Mouse (Mus musculus) ES-E14 (cell line): ENCODE results near the gene Pus7l. TPM values are rescaled to one million over a fixed set of nuclear protein-coding genes. Genes with fewer than 3 reads are reported as not detected.

ENCODE experiments used
- DNase-seq: peaks from one replicate; pipeline ENCODE4 v3.0.0-alpha.2; 2013; ENCODE audit warnings: low read depth, low spot score
- H3K27ac ChIP-seq: 2 replicates; pipeline ENCODE4 v1.5.1; 2012; ENCODE audit warnings: low read depth, mild to moderate bottlenecking, low read length, moderate library complexity, mixed read lengths; ENCODE audit not compliant: poor library complexity, insufficient read depth, severe bottlenecking
- H3K36me3 ChIP-seq: 2 replicates; pipeline ENCODE4 v1.6.1; 2012; ENCODE audit warnings: mild to moderate bottlenecking, low read length, moderate library complexity, mixed read lengths; ENCODE audit not compliant: control insufficient read depth, poor library complexity, insufficient read depth, severe bottlenecking
- H3K4me1 ChIP-seq, 2 experiments: fragments of 150-350 bp in 1 of 2; sonication (generic) in 1 of 2; 2 replicates each; pipeline ENCODE4 v1.6.1; 2012; ENCODE audit warnings: low read length in 2 of 2, mild to moderate bottlenecking in 1 of 2, mixed read lengths in 1 of 2; ENCODE audit not compliant: control insufficient read depth in 2 of 2, insufficient read depth in 2 of 2, poor library complexity in 1 of 2
- H3K4me3 ChIP-seq, 2 experiments: fragments of 150-350 bp in 1 of 2; sonication (generic) in 1 of 2; 2 replicates each; pipeline ENCODE4 v1.5.1; 2012; ENCODE audit warnings: low read length in 2 of 2, low read depth in 1 of 2, mild to moderate bottlenecking in 1 of 2, mixed read lengths in 1 of 2; ENCODE audit not compliant: insufficient read depth in 1 of 2, poor library complexity in 1 of 2, severe bottlenecking in 1 of 2
- H3K9ac ChIP-seq: 2 replicates; pipeline ENCODE4 v1.6.1; 2012; ENCODE audit warnings: low read depth, mild to moderate bottlenecking, low read length, mixed read lengths; ENCODE audit not compliant: poor library complexity, insufficient read depth, severe bottlenecking
- H3K9me3 ChIP-seq: fragments of 150-350 bp; sonication (generic); 2 replicates; pipeline ENCODE4 v1.6.1; 2012; ENCODE audit warnings: low read depth, mild to moderate bottlenecking, low read length; ENCODE audit not compliant: control insufficient read depth, insufficient read depth
- CHD2 ChIP-seq: IDR thresholded peaks from 2 replicates; pipeline ENCODE4 v1.6.1; 2014; ENCODE audit warnings: mild to moderate bottlenecking, low read depth, low read length, inconsistent platforms
- HCFC1 ChIP-seq: IDR thresholded peaks from 2 replicates; pipeline ENCODE4 v1.6.1; 2012; ENCODE audit warnings: low read length, inconsistent platforms, borderline replicate concordance; ENCODE audit not compliant: insufficient read depth
- MAFK ChIP-seq: IDR thresholded peaks from 2 replicates; pipeline ENCODE4 v1.6.1; 2014; ENCODE audit warnings: mild to moderate bottlenecking, low read depth, low read length, inconsistent platforms; ENCODE audit not compliant: insufficient read depth
- ZC3H11A ChIP-seq: IDR thresholded peaks from 2 replicates; pipeline ENCODE4 v1.6.1; 2012; ENCODE audit warnings: low read depth, mild to moderate bottlenecking, inconsistent platforms, low read length, borderline replicate concordance
- ZNF384 ChIP-seq: IDR thresholded peaks from 2 replicates; pipeline ENCODE4 v1.6.1; 2012; ENCODE audit warnings: low read depth, low read length, inconsistent platforms
- in situ Hi-C, 2 experiments: fragments of 600-800 bp; cut with MboI; formaldehyde crosslinking; loops; one replicate each; pipeline ENCODE4 v1.15.1; 2025; ENCODE audit warnings: low sequenced_read_pairs in 2 of 2, inconsistent platforms in 1 of 2; ENCODE audit not compliant: unreplicated experiment in 2 of 2
- total RNA-seq: library from RNA; depleted of rRNA; stranded (reverse); fragments of 300-350 nt; gene quantifications from 2 replicates; pipeline ENCODE4 v1.2.3, GENCODE M21; 2012

Pus7l gene
- total RNA-seq, 1 experiment: 6.6 TPM

GRCm38 (mm10) chr15:94544844-94545243 lies 1.5 kb upstream of the Pus7l start:
- H3K9ac ChIP-seq: no peak overlapping the region
- no peaks in the 10 kb centered on the region for H3K36me3 ChIP-seq
- TF ChIP-seq MAFK (no peak), ZNF384 (no peak), ZC3H11A (no peak)
- in situ Hi-C loops: no loop called here
- H3K4me1 ChIP-seq: no peaks in the 10 kb centered on the region
- DNase-seq: no peak
- H3K4me3 ChIP-seq: no peak overlapping the region
- no peaks in the 10 kb centered on the region for H3K9me3 ChIP-seq
- no peak overlapping the region for H3K27ac ChIP-seq

DNA sequence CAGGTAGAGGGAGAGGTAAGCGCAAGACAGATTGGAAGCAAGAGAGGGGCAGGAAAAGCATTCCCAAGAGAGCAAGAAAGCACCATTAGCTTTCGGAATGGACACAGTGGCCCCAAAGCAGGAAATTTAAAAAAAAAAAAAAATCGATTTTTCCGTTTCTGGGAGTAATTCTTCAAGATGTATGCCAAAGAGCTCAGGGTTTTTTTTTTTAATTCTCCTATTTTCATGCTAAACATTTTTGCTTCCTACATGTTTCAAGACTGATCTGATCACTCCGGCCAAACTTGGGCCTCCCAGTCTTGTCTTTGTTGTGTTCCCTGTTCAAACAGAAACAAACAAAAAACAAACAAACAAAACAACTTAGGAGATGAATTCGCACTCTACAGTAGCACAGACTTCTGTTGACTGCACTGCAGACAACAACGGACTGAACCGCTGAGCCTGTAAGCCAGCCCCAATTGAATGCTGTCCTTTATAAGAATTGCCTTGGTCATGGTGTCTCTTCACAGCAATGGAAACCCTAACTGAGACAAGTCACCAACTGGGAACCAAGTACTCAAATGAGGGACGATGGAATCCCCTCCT lies 797 bp upstream of the Pus7l start:
- DNase-seq: no peak
- no peak for TF ChIP-seq ZNF384
- no peak for TF ChIP-seq MAFK
- H3K36me3 ChIP-seq: no peaks in the 10 kb centered on the region
- in situ Hi-C loops: no loop called here
- no peaks in the 10 kb centered on the region for H3K4me1 ChIP-seq
- no peak overlapping the region for H3K27ac ChIP-seq
- H3K4me3 ChIP-seq: peak overlapping the region; percentile 75 to 91
- H3K9ac ChIP-seq: peak overlapping the region; percentile 69
- H3K9me3 ChIP-seq: no peaks in the 10 kb centered on the region

- TF ChIP-seq CHD2 (no peak), HCFC1 (no peak), ZC3H11A (no peak), MAFK (no peak), ZNF384 (no peak)
- Histone ChIP-seq H3K9ac (0 out of 2 replicates have a peak overlapping the region, but pooled peaks have one; percentile 10), H3K4me3 (peak overlapping the region; percentile 75 to 91), H3K9me3 (no peaks in the 10 kb centered on the region), H3K4me1 (no peaks in the 10 kb centered on the region), H3K36me3 (no peaks in the 10 kb centered on the region), H3K27ac (no peak overlapping the region)
- DNase-seq: no peak
- in situ Hi-C loops: no loop called here
These were observed 559 bp downstream of the Pus7l start for GRCm38 (mm10) chr15:94542567-94543408.

GRCm38 (mm10) chr15:94539296-94539695 lies 4.1 kb downstream of the Pus7l start:
- TF ChIP-seq MAFK: no peak
- TF ChIP-seq CHD2: no peak
- H3K4me1 ChIP-seq: no peaks in the 10 kb centered on the region
- in situ Hi-C loops: no loop called here
- H3K9ac ChIP-seq: no peak overlapping the region
- no peak for DNase-seq
- no peak overlapping the region for H3K27ac ChIP-seq
- no peaks in the 10 kb centered on the region for H3K36me3 ChIP-seq
- H3K9me3 ChIP-seq: no peaks in the 10 kb centered on the region
- H3K4me3 ChIP-seq: no peak overlapping the region

DNA sequence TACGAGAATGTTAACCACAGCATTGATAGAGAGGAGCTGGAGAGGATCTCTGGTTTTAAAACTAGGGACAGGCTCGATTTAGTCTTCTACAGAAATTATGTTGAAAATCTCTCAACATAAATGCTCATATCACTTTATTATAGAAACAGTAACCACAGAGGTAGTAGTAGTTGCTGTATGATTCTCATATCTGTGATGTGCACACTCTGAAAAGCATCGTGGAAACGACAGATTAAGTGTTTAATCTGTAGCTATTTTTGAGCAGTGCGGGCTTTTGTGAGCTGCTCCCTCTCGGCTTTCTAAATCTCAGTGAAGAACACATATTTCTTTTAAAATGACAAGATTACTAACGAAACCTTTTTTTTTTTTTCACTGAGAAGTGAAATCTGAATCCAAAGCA lies 7.8 kb downstream of the Pus7l start:
- H3K4me3 ChIP-seq: no peak overlapping the region
- no peak overlapping the region for H3K9ac ChIP-seq
- H3K9me3 ChIP-seq: no peaks in the 10 kb centered on the region
- no peak overlapping the region for H3K27ac ChIP-seq
- DNase-seq: no peak
- H3K36me3 ChIP-seq: no peaks in the 10 kb centered on the region
- H3K4me1 ChIP-seq: no peaks in the 10 kb centered on the region
- TF ChIP-seq MAFK (no peak), ZNF384 (no peak), CHD2 (no peak), HCFC1 (no peak), ZC3H11A (no peak)
- in situ Hi-C loops: no loop called here
